Mouse (Mus musculus) bone marrow, adult 2 months (tissue): ENCODE measurements around the gene Ticam1.

Experiments
- CTCF ChIP-seq: fragments of 200-500 bp; IDR thresholded peaks from 2 replicates; pipeline ENCODE4 v1.5.1; 2011; ENCODE audit warnings: low read length, control low read depth; ENCODE audit not compliant: control insufficient read depth, insufficient read depth
- POLR2A ChIP-seq: fragments of 200-500 bp; IDR thresholded peaks from 2 replicates; pipeline ENCODE4 v1.6.1; 2011; ENCODE audit warnings: low read depth, mild to moderate bottlenecking, control low read depth, low read length, borderline replicate concordance; ENCODE audit not compliant: control insufficient read depth

- TF ChIP-seq CTCF (no peak), POLR2A (no peak)
These were observed 47.8 kb upstream of the Ticam1 start for GRCm38 (mm10) chr17:56324419-56324818.
